Mouse (Mus musculus) 3134 (cell line): Measurements from ENCODE around the gene Socs1.
A peak's percentile ranks its signal among the peaks of the same experiment; 100 is the strongest.

Experiments used
- DNase-seq: peaks from one replicate; pipeline ENCODE4 v3.0.0-alpha.2; 2011; ENCODE audit warnings: low spot score; ENCODE audit not compliant: insufficient read length; ENCODE audit errors: extremely low read depth

Gene Socs1

DNA sequence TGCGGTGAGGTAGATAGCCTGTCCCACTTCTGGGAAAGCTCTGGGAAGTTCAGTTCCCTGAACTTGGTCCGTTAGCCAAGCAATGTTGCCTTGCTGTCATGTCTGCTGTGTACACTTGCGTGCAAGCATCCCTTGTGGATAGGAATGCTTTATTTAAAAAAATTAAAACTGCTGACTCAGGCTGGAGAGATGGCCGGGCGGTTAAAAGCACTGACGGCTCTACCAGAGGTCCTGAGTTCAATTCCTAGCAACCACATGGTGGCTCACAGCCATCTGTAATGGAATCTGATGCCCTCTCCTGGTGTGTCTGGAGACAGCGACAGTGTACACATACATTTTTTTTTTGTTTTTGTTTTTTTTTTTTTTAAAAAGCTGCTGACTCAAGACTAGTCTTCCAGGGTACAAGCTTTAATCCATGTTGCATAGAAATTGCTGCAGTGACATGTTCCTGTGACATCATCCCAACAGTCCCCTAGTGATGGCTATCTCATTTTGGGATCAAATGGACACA, 2.3 kb upstream of the Socs1 start:
- no peak for DNase-seq

DNA sequence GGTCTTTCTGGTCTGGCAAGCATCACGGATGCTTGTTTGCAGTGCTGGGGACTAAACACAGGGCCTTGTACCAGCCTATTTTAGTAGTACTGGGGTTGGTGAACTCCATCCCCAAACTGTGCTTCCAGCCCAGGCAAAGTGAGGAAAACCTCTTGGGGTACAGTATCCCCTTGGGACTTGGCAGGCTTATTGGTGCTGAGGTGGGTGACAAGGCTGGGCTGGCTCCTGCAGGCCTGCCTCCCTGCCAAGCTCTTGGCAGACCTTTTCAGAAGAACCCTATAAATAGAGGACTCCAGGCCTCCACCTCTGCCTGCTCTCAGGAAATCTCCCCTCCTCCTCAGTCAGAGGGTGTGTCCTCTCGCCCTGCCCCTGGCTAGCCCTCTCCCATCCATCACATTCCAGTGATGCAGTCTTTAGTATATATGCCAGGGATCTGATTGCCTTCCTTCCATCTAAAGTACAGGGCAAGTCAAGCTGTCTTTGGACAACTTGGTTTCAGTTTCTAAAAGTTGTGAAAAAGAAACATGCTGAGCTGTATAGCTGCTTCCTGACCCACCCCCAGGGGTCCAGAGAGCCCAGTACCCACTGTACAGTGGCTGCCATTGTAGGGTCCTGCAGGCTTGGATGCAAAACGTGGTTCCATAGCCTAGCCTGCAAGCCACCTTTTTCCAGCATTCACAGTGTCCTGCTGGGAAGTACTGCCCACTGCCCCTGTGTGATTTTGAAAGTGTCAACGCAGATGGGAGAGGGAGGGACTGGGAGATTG, 1.6 kb upstream of the Socs1 start:
- no peak for DNase-seq

DNA sequence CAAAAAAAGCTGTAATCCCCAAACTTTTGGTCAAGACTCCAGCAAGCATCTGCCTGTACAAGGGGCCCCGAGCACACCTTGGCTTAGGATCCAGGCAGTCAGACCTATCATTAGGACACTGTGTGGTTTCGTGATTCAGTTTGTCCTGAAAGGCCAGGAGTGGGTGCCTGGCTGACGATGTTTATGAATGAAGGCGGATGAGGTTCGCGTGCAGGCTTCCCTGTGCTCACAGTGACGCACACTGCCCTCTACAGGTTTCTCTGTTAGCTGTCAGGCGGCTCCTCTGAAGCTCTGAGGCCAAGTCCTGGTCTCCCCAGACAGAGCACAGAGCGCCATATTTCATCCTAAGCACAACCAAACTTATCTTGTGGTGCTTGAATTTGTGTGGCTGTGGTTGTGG, 952 bp upstream of the Socs1 start:
- no peak for DNase-seq

DNA sequence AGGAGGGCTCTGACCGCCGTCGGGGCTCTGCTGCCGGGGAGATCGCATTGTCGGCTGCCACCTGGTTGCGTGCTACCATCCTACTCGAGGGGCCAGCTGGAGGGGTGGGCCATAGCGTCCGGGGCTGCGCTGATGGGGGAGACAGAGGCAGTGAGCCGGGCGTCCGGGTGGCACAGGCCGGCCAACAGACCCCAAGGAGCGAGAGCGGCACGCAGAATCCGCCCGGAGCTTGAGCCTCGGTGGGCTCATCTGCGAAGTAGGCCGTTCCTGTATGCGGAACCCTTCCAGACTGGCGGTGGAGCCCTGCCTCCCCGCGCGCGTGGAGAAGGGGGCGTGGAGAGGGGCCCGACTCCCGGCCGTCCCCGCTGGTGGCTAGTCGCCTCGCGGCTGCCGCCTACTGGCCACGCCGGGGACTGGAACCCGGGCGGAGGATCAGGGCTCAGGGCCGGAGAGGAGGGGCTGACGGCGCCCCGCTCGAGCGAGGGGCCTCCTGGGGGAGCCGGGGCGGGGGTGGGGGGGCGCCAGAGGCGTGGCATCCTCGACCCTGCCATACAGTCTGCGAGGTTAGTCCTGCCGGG, 454 bp downstream of the Socs1 start:
- DNase-seq, result peak; percentile 94

DNA sequence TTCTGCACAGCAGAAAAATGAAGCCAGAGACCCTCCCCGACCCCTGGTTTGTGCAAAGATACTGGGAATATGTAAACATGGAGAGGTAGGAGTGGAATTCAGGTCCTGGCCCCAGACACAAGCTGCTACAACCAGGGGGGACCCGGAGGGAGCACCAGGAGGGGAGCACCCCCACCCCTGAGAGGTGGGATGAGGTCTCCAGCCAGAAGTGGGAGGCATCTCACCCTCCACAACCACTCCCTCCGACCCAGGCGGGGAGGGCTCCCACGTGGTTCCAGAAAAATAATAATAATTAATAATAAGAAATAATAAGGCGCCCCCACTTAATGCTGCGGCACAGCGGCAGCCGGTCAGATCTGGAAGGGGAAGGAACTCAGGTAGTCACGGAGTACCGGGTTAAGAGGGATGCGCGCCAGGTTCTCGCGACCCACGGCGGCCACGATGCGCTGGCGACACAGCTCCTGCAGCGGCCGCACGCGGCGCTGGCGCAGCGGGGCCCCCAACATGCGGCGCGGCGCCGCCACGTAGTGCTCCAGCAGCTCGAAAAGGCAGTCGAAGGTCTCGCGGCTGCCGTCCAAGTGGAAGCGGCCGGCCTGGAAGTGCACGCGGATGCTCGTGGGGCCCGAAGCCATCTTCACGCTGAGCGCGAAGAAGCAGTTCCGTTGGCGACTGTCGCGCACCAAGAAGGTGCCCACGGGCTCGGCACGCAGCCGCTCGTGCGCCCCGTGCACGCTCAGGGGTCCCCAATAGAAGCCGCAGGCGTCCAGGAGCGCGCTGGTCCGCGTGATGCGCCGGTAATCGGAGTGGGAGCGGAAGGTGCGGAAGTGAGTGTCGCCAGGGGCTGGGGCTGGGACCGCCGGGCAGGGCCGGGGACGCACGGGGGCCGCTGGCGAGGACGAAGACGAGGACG, 1.2 kb downstream of the Socs1 start:
- DNase-seq, result peak; percentile 79

DNA sequence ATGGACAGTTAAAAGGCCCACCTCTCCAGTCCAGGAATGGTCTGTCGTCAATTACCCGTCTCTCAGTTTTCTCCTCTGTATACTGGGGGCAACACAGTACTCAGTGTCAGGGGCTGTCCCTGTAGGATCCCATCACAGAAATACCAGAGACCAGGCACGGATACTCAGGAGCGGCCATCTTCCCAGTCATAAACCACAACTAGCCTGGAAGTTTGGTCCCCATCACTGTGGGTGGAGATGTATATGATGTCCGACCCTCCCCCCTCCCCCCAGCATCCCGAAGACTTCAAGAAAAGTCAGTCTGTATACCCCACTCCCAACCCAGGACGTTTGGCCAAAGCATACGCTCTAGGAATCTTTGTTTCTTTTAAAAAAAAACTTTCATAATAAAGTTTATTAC, 1.9 kb downstream of the Socs1 start:
- DNase-seq, result no peak

DNA sequence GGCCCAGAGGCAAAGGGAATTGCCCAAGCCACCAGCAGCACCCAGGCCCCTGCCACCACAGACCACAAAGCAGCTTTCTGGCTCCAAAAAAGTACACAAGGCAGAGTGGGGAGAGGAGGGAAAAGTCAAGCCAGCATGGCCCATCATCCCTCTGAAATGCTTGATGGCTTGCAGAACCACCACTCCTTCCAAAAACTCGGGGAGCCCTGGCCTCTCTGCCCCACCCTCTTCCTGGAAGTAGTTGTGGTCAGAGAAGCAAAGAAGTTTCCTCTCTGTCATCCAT, 2.2 kb downstream of the Socs1 start:
- DNase-seq, result peak; percentile 84

DNA sequence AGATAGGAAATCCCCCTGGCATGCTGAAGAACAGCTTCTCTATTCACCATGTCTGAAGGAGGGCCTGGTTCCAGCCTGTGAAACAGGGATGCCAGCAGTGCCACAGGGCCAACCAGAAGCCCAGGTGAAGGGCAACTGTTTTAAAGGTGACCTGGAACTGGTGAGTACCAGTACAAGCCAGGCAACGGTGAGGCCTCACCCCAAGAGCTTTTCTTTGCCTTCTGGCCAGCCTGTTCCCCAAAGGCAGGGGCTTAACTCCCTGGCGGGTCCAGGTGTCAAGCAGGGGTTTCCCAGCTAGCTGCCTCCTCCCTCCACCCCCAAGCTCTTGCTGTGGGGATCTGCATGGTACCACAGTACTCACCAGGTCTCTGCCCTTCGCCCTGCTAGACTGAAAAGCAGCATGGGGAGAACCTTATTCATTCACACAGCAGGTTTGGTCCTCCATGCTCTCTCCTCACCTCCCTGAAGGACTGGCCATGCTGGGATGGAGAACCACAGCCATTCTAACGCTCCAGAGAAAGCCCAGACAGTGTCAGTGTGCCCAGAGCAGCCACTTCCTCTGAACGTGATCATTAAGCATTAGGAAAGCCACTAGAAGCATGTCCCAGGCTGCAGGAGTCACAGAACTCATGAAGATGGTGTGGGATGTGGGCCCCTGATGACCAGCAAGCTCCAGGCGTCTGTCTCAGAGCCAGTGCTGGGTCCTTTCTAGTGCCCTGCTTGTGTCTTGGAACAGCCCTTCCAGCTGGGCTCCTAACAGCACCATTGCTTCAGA, 2.8 kb downstream of the Socs1 start:
- no peak for DNase-seq

DNA sequence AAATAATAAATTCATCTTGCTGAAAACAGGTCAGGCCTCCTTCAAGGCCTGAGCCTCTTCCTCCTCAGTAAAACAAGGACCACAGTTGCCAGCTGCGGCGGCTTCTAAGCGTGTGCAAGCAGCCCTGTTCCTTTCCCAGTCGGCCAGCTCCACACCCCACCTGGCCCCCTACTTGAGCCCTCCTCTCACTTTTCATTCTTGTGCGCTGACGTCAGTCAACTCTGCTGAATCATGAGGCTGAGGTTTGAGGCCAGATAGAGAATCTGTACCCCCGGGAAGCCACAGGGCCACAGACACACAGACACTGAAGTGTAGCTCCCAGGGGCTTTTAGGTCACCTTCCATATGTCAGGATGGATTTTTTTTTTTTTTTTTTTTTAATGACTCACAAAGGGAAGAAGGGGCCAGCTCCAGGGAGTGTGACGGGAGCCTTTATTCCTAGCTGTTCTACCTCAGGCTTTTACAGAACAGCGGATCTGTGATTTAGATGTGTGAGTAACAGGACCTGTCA, 3.4 kb downstream of the Socs1 start:
- peak; percentile 87 for DNase-seq

DNA sequence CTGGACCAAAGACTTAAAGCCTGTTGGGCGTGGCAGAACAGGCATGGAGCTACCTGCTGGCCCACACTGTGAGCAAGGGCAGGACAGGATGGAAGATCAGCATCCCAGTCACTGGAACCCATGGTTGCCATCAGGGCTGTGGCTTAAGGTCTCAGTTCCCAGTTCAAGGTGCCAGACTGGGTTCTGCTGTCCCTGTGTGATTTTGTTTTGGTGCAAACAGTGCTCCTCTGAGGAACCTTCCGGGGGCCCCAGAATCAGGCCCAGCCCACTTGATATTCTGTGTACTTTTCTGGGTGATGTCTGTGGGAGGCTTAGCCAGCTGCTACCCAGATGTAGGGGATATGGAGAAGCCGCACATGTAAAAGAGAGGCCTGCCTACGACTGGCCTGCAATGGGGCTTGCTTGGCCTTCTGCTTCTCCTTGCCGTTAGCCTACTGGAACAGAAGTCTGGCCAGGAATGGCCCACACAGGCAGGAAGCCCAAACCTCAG, 4.7 kb downstream of the Socs1 start:
- no peak for DNase-seq

DNA sequence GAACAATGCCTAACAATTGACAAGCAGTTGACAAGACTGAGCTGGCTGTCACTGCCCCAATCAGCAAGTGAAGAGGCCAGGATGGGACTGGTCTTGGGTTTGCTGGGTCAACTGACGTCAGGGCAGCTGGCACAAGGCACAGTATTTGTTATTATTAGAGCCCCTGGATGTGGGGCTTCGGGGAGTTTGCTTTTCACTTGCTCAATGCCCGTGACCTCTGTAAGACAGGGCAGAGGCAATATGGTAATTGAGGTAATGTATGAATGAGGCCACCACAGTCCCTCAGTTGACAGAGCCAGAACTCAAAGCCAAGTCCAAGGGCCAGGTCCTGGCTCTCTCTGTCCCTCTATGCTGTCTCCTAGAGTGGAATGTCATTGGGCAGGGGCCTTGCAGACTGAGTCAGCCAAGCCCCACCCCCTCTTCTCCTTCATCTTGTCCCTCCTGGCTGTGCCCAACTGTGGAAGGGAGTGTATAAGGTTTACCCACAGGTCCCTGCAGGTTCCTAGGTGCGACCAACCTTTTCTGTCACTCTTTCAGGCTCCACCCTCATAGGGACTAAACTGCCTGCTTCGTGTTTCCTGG, 7.7 kb downstream of the Socs1 start:
- no peak for DNase-seq

DNA sequence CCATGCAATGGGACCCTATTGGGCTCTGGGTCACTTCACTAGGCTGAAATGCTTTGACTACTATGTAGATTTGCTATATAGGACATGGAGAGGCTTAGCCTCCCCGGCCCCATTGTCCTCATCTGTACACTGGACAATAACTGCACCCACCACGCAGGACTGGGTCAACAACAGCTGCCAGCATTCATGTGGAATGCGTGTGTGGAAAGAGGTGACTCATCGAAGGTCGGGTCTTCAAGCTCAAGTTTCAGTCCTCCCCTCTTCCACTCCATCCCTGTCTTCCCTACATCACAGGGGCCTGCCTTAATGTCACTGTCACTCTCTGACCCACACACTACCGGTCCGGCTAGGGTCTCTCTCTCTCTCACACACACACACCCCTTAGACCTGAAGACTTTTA, 9.0 kb downstream of the Socs1 start:
- peak; percentile 61 for DNase-seq

DNA sequence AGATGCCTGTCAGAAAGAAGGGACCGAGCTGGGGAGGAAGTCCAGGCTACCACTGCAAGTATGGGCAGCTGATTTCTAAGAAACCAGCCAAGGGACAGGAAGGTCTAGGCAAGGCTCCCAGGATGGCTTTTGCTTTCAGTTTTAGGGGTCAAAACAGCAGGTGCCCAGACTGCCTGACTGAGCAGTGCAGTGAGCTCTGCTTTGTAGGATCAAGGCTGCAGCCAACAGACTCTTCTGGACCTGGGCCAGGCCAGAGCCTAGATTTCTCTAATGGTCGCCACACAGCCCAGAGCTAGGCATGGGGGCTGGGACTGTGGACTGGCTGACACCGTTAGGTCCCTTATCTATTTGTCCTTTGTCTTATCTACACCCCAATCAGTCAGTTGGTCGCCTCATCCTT, 10.6 kb downstream of the Socs1 start:
- no peak for DNase-seq

DNA sequence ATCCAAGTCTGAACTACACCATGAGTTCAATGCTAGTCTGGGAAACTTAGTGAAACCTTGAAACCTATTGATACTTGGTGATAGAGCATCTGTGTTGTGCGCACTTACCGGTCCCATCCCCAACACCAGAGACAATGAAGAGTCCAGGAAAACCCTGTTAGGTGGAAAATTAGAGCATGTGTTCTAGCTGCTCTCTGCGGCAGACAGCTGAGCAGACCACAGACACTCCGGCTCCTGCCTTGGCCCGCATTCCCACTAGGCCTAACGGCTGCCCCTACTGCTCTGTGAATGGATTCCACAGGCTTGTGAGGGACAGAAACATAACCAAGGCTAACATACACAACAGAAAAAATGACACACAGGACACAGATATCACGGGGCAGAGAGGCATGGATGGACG, 11.8 kb downstream of the Socs1 start:
- no peak for DNase-seq

DNA sequence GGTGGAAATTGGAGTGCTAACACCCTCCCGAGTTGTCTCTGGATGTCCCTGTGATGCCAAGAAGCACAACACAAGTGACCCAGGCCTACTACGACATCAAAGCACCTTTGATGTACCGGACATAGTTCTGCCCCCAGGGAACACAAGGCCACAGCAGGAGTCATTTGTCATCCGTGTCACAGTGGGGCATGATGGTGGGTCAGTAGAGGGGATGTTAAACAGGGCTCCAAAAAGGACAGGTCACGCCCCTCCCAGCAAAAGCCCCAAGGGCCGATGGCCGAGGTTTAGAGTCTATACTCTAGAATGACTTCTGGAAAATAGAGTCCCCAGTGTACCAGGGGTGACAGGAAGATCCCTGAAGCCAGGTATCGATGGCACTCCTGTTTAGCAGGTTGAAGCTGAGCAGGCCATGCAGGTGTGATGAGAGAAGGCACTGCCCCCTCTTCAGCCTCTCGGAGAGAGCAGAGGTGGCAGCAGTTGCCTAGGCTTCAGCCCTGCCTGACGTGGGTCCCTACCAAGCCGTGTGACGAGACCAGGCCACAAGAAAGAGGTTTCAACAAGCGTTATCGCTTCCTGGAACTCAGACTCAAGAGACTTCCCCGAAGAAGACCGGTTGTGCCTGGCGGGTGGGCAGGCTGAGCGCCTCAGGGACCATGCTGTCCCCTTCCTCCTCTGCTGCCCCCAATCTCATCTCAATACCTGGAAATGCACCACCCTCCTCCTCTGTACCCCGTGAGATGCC, 13.4 kb downstream of the Socs1 start:
- no peak for DNase-seq

DNA sequence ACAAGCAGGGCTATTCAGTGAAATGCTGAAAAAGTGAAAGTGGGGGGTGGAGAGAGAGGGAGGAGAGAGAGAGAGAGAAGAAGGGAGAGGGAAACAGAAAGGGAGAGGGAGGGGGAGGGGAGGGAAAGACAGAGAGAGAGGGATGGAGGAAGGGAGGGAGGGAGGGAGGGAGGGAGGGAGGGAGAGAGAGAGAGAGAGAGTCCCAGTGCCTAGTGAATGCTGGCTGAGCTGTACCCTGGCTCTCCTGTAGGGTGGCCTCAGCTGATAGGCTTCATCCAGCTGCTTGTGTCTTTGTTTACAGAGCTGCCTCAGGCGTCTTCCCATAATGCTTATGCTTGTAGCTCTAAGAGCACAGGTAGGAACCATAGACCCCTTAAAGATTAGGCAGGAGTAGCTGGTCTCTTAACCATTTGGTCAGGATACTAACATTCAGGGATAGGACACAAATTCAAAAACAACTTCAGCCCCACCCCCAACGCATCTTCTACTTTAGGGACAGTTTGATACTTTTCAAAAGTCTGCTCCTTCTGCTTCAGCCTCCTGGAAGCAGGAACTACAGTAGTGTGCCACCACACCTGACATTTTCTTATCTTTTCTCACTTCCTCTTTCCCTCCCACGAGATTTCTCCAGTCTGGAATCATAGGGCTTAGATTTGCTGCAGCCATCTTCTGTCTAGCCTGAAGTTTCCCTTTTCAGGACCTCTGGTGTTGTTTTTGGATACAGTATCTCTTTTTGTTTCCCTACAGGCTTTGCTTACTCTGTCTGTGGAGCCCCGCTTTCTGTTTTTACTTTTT, 14.6 kb downstream of the Socs1 start:
- no peak for DNase-seq

DNA sequence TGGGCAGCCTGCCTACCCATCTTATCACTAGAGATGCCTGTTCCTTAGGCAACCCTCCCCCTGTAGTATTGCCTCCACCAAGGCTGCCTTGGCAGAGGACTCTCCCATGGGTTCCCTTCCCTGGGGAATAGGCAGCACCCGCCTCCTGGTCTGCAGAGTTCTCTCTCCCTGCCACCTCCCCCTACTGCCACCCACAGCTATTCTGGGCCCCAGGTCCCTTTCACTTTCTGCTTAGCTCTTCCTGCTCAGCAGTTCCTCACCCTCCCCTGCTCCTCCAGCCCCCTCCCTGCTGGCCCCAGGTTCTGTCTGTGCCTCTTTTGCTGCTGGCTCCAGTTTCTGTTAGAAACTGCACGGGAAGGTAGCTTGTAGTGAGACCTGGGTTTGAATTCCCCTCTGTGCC, 15.7 kb downstream of the Socs1 start:
- DNase-seq, result peak; percentile 70

DNA sequence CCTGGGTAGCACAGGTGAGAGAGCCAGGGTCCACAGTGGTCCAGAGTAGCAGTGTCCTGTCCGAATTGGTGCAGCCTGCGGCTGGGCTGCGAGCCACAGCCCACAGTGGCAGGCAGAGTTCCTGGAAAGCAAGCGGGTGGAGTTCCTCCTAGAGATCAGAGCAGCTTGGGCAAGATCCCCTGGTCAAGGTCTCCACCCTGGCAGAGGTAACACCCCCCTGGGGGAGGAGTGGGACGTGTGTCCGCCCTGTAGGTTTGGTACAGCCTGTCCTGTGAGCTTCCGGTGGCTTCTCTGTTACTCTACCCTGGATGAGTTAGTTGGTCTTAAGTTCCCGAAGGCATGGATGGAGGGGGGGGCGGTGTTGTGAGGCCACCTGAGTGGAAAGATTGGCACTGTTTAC, 16.5 kb downstream of the Socs1 start:
- peak; percentile 51 for DNase-seq

DNA sequence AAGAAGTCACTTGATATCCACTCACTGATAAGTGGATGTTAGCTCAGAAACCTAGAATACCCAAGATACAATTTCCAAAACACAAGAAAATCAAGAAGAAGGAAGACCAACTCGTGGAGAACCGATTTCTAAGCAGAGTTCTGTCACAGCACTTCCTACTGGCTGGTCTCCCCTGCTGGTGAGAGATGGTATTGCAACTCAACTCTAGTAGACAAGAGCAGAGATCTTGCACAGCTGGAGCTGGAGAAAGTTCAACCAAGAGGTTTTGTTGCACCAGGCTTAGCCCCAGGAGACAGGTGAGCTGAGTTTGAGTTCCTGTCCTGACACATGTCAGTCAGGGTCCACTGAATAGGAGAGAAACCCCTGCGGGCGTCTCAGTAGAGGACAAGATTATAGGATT, 18.2 kb downstream of the Socs1 start:
- no peak for DNase-seq
